Mouse (Mus musculus) hindbrain, postnatal 0 days (tissue): ENCODE results near the gene Dhrs1. TPM values are rescaled to one million over a fixed set of nuclear protein-coding genes. Genes with fewer than 3 reads are reported as not detected.

Experiments
- ATAC-seq: fragments of 200-750 bp; cut with Nextera tagmentation; 2 replicates; pipeline ENCODE4 v1.8.0; 2017; ENCODE audit warnings: mild to moderate bottlenecking, moderate TSS enrichment, moderate library complexity
- DNase-seq: peaks from one replicate; pipeline ENCODE4 v3.0.0-alpha.2; 2015; ENCODE audit warnings: low spot score
- H3K27ac ChIP-seq: fragments of 300-500 bp; sonication (generic); 2 replicates; pipeline ENCODE4 v1.5.1; 2014; ENCODE audit warnings: mild to moderate bottlenecking
- H3K27me3 ChIP-seq: fragments of 300-500 bp; sonication (generic); 2 replicates; pipeline ENCODE4 v1.6.1; 2014; ENCODE audit warnings: low read length, mixed read lengths; ENCODE audit not compliant: insufficient read depth
- H3K36me3 ChIP-seq: fragments of 300-500 bp; sonication (generic); 2 replicates; pipeline ENCODE4 v1.6.1; 2014; ENCODE audit warnings: low read length, mixed read lengths; ENCODE audit not compliant: insufficient read depth
- H3K4me1 ChIP-seq: fragments of 300-500 bp; sonication (generic); 2 replicates; pipeline ENCODE4 v1.6.1; 2014; ENCODE audit warnings: antibody characterized with exemption, low read length, mixed read lengths; ENCODE audit not compliant: insufficient read depth
- H3K4me2 ChIP-seq: fragments of 300-500 bp; sonication (generic); 2 replicates; pipeline ENCODE4 v1.6.1; 2014; ENCODE audit warnings: low read depth, mild to moderate bottlenecking, low read length, moderate library complexity, mixed read lengths
- H3K4me3 ChIP-seq: fragments of 300-500 bp; sonication (generic); 2 replicates; pipeline ENCODE4 v1.5.1; 2014; ENCODE audit warnings: low read length
- H3K9ac ChIP-seq: fragments of 300-500 bp; sonication (generic); replicated peaks from 2 replicates; pipeline ENCODE4 v1.6.1; 2014; ENCODE audit warnings: mild to moderate bottlenecking, low read length, moderate library complexity, mixed read lengths
- H3K9me3 ChIP-seq: fragments of 300-500 bp; sonication (generic); 2 replicates; pipeline ENCODE4 v1.6.1; 2016; ENCODE audit warnings: low read length, mixed read lengths
- CTCF ChIP-seq: IDR thresholded peaks from 2 replicates; pipeline ENCODE4 v1.5.1; 2016; ENCODE audit warnings: antibody characterized with exemption, control low read depth, low read depth
- WGBS: fragments of 180-500 bp; shearing (Covaris S2); extraction: QIAGEN DNeasy Blood & Tissue Kit; methylation state at CpG from one replicate; pipeline ENCODE4 v1.1.7; 2014; 5-methylcytosine and 5-hydroxymethylcytosine counted together
- polyA plus RNA-seq: library from polyadenylated mRNA; unstranded; fragments of >200 nt; fragmentation: Nextera tagmentation; extraction: Ambion mirVana; gene quantifications from 2 replicates; pipeline ENCODE4 v1.2.1, GENCODE M21; 2015
- total RNA-seq: library from RNA; depleted of rRNA; stranded (reverse); fragments of >200 nt; gene quantifications from 2 replicates; pipeline ENCODE4 v1.2.3, GENCODE M21; 2014

Dhrs1 gene
- total and polyA plus RNA-seq, 2 experiments from 2014 or later: 69.2 to 88.3 TPM

- H3K36me3 ChIP-seq: no peaks in the 10 kb centered on the region
- H3K4me2 ChIP-seq: no peak overlapping the region
- H3K4me3 ChIP-seq: no peak overlapping the region
- no peak overlapping the region for H3K27ac ChIP-seq
- H3K4me1 ChIP-seq: no peaks in the 10 kb centered on the region; the same call in 1 of the 2 replicates
- H3K9ac ChIP-seq: no peak overlapping the region
- ATAC-seq (no peak), DNase-seq (no peak)
- H3K9me3 ChIP-seq: no peaks in the 10 kb centered on the region
- no peak for TF ChIP-seq CTCF
- H3K27me3 ChIP-seq: 0 out of 2 replicates have a peak, but pooled peaks cover 5% of the 10 kb centered on the region
- WGBS: 15% methylated on average over 25 of the region's 25 CpGs
Observed at GRCm38 (mm10) chr14:55713007-55713728, 32.3 kb downstream of the Dhrs1 start.

- no peaks in the 10 kb centered on the region for H3K36me3 ChIP-seq
Observed at GRCm38 (mm10) chr14:55711786-55712185, 33.7 kb downstream of the Dhrs1 start.

DNA sequence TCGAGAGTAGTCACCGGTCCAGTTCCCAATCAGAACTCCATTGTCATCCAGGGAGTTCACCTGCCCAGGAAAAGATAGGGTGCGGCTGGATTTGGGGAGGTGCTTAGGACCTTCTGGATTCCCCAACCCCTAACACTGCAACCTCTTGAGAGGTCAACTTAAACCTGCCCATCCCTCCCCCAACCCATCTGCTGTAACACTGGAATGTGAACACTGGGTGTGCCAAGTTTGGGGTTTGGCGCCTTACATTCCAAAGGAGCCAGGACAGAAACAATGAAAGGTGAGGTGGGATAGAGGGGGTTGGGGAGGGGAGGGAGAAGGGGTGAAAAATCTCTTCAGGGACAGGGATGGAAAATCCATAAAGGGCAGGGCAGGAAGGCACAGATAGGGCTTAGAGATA is 36.0 kb downstream of the Dhrs1 start:
- no peak overlapping the region for H3K4me3 ChIP-seq
- H3K4me1 ChIP-seq: no peaks in the 10 kb centered on the region; the same call in 1 of the 2 replicates
- no peak overlapping the region for H3K27ac ChIP-seq
- TF ChIP-seq CTCF: no peak
- H3K27me3 ChIP-seq: 0 out of 2 replicates have a peak, but pooled peaks cover 5% of the 10 kb centered on the region
- H3K9ac ChIP-seq: no peak overlapping the region
- WGBS: 91% methylated on average over 4 of the region's 4 CpGs
- DNase-seq (no peak), ATAC-seq (no peak)
- no peaks in the 10 kb centered on the region for H3K36me3 ChIP-seq
- no peak overlapping the region for H3K4me2 ChIP-seq
- no peaks in the 10 kb centered on the region for H3K9me3 ChIP-seq

More at GRCm38 (mm10) chr14:55711786-55712185, 33.7 kb downstream of the Dhrs1 start:
- 0 out of 2 replicates have a peak, but pooled peaks cover 5% of the 10 kb centered on the region for H3K27me3 ChIP-seq
- no peaks in the 10 kb centered on the region; the same call in 1 of the 2 replicates for H3K4me1 ChIP-seq
- H3K4me3 ChIP-seq: no peak overlapping the region
- no peak overlapping the region for H3K9ac ChIP-seq
- H3K27ac ChIP-seq: no peak overlapping the region
- H3K4me2 ChIP-seq: no peak overlapping the region
- ATAC-seq (no peak), DNase-seq (no peak)
- WGBS: 85% methylated on average over 7 of the region's 7 CpGs
- no peak for TF ChIP-seq CTCF
- no peaks in the 10 kb centered on the region for H3K9me3 ChIP-seq

GRCm38 (mm10) chr14:55707397-55707796 is 38.1 kb downstream of the Dhrs1 start:
- no peak overlapping the region for H3K27ac ChIP-seq
- H3K4me3 ChIP-seq: no peak overlapping the region
- no peak for ATAC-seq
- no peak for DNase-seq
- H3K27me3 ChIP-seq: 0 out of 2 replicates have a peak, but pooled peaks cover 1% of the 10 kb centered on the region
- no peaks in the 10 kb centered on the region for H3K36me3 ChIP-seq
- H3K9ac ChIP-seq: no peak overlapping the region
- H3K9me3 ChIP-seq: no peaks in the 10 kb centered on the region
- no peak overlapping the region for H3K4me2 ChIP-seq
- H3K4me1 ChIP-seq: no peaks in the 10 kb centered on the region
- 82% methylated on average over 5 of the region's 5 CpGs for WGBS
- no peak for TF ChIP-seq CTCF

DNA sequence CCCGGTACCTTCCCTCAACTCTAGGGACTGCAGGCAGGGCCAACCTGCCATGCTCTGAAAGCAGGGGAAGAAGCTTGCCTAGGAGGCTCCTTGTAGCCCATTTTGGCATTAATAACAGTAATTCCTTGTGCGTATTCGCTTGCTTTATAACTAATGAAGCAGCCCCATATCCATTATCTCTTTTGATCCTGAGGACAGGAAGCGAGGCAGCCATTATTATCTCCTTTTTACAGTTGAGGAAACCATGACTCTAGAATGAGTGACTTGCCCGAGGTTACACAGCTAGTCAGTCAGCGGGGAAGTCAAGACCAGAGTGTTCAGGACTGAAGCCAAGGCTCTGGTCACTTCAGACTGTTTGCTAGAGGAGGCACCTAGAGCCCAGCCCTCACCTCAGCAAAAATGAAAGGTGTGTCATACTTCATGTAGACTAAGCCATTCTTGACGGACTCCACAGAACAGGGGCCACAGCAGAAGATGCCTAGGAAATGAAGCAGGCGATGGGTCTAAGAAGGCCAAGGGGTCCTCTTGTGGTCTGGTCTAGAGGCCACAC is 39.4 kb downstream of the Dhrs1 start:
- 92% methylated on average over 8 of the region's 8 CpGs for WGBS
- Histone ChIP-seq H3K9me3 (no peaks in the 10 kb centered on the region), H3K4me1 (no peaks in the 10 kb centered on the region), H3K36me3 (no peaks in the 10 kb centered on the region), H3K9ac (no peak overlapping the region), H3K4me2 (no peak overlapping the region), H3K27ac (no peak overlapping the region), H3K4me3 (no peak overlapping the region), H3K27me3 (no peaks in the 10 kb centered on the region)
- no peak for DNase-seq
- ATAC-seq: no peak
- TF ChIP-seq CTCF: no peak

GRCm38 (mm10) chr14:55702761-55703160 is 42.7 kb downstream of the Dhrs1 start:
- no peaks in the 10 kb centered on the region for H3K36me3 ChIP-seq
- DNase-seq (no peak), ATAC-seq (no peak)
- no peak for TF ChIP-seq CTCF
- no peak overlapping the region for H3K9ac ChIP-seq
- H3K27ac ChIP-seq: no peak overlapping the region
- 70% methylated on average over 6 of the region's 6 CpGs for WGBS
- no peaks in the 10 kb centered on the region for H3K4me1 ChIP-seq
- H3K27me3 ChIP-seq: no peaks in the 10 kb centered on the region
- H3K4me2 ChIP-seq: no peak overlapping the region
- H3K9me3 ChIP-seq: no peaks in the 10 kb centered on the region
- no peak overlapping the region for H3K4me3 ChIP-seq

DNA sequence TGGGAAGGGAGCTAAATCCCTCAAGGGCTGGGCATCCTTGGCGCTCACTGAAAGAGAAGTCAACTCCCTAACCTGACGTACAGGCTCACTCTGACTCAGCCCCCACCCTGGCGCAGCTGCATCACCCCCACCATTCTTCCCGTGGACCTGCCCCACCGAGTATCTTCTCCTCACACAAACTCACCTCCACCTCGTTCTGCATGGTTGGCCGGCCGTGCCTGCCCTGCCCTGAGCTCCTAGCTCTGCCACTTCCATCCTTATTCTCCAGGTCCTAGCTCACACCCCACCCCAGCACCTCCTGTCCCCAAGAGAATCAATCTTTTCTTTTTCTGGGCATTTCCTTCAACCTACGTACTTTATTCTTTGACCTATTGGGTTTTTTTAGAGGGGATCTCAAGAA is 44.4 kb downstream of the Dhrs1 start:
- Histone ChIP-seq H3K9ac (no peak overlapping the region), H3K4me2 (no peak overlapping the region), H3K4me1 (no peaks in the 10 kb centered on the region), H3K9me3 (no peaks in the 10 kb centered on the region), H3K36me3 (no peaks in the 10 kb centered on the region), H3K4me3 (no peak overlapping the region), H3K27ac (no peak overlapping the region), H3K27me3 (no peaks in the 10 kb centered on the region)
- 64% methylated on average over 9 of the region's 9 CpGs for WGBS
- ATAC-seq (no peak), DNase-seq (no peak)
- TF ChIP-seq CTCF: no peak
